Mouse (Mus musculus) lung, postnatal 14 days (tissue): ENCODE data around the gene Scly.

ENCODE experiments used
- DNase-seq: peaks from one replicate; pipeline ENCODE4 v3.0.0; 2021

The Scly gene

DNA sequence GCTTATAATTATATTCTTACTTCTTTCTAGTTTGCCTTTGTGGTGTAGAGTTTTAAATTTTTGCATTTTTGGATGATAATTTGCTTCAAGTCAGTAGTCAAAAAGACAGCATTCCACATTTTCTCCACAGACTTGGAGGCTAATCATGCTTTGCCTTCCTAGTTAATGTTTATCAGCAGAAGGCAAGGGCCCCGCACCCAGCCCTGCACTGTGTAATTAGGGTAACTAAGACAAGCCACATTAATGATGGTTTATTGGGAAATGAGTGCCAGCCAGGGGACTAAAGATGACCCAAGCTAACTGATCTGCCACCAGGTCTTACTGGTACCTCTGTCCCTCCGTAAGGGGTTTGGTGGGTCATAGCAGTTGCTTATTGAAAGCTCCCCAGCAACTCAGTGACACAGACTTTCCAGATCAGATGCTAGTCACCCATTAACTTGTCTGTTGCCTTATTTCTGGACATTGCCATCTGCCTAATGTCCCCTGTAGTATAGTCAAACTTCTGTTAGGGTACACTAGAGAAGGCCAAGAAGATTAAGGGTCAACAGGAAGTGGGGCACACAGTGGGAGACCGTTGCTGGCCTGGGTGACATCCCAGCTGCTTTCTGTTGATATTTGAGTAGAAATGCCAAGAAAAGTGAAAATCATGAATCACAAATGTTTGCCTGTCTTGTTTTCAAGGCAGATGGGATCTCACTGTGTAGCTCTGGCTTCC lies 3.2 kb downstream of the Scly start:
- no peak for DNase-seq

DNA sequence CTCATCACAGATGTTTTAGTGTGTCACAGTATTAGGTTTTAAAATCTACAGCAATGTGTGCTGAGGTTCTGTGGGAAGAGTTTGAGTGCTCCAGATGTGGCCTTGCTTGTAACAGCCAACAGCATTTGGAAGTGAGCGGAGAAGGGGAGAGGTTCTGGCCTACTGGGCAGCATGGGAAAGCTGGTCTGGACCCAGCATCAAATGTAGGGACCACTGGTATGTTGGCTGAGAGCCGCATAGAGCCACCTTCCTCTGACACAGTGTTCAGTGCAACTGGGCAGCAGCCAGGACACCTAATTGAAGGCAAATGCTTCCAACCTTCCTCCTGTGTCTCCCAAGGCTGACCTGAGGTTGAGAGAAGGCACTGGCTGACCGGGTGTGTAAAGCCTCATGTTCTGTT lies 3.9 kb downstream of the Scly start:
- peak; percentile 34 for DNase-seq

DNA sequence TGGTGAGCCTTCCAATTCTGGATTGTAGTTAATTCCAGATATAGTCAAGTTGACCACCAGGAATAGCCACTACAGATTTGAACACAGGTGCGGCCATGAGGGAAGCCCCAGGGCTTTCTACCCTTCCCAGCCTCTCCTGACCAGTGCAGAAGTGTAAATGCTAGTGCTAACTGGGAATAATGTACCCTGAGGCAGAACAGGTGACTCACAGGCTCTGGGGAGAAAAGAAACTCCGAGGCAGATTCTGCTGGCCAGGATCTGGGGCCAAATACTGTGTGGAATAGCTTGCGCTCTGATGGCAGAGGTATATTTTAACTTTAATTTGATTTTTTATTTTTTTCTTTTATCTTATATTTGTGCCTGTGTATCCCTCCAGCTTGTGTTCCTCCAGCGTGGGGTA lies 6.5 kb downstream of the Scly start:
- DNase-seq: no peak

DNA sequence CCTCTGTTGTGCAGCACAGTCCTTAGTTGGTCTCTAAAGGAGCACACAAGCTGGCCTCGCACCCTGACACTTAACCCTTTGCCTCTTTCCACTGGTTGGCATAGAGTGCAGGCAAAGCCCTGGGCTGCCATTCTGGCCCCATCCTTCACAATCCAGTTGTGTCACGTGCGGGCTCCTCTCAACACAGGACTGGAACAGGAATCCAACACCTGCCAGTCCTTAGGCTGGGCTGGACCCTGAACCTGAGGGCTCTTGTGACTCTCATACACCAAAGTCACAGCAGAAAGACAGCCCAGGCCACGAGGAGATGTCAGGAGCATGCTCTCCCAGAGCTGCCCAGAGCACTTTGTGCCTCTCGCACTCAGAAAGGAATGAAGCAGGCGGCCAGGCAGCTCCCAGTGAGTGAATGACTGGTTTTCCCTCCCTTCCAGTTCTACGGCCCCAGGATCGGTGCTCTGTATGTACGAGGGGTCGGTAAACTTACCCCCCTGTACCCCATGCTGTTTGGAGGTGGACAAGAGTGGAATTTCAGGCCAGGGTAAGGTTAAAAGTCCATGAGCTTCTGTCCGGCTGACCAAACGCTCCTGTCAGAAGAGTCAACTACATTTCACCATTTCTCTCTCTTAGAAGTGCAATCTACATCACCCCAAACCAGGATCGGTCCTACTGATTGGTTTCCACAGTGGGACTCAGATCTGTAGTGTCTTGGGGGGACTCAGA lies 11.4 kb downstream of the Scly start:
- DNase-seq: no peak

DNA sequence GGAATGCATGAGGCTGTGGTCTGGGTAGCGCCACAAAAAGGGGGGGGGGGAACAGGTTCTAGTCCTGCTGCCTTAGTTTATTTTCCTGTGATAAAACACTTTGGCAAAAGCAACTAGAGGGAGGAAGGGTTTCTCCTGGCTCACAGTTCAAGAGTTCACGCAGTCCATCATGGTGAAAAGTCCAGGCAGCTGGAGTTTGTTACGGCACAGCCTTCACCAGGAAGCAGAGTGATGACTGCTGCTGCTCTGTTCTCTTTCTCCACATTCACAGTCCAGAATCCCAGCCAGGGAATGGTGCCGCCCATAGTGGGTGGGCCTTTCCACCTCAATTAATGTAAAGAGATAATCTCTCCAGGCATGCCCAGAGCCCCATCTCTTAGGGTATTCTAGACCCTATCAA lies 14.1 kb downstream of the Scly start:
- no peak for DNase-seq

DNA sequence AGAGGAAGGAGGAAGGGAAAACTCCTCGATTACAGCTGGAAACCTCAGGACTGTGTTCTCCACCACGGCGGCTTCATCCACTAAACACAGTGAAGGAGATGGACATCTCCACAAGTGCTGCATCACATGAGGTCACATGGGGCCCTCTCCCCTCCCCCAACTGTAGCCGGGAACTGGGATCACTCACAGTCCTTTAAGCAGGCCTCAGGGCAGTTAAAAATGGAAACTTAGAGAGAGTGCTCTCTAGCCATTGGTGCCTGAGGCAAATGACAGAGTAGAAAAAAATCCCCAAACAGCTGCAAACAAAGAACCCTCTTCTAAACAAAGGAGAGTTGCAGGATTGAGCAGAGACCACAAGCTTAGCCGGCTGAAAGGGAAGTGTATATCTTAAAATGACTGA lies 15.1 kb downstream of the Scly start:
- peak; percentile 16 for DNase-seq

DNA sequence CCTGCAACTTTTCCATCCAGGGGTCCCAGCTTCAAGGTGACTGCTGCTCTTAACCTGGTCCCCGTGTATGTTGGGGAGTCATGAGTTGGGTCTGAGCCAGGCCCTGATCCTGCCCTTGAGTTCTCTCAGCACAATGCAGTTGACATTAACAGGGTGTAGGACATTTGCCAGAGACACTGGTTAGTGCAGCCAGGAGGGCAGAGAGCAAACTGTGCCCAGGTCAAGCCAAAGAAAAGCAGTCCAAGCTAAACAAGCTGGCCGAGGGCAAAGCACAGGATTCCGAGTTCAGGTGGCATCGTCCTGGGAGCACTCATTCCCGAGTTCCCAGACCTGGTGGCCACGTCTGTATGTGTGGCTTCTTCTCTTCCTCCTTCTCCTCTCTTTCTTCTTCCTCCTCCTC lies 19.5 kb downstream of the Scly start:
- no peak for DNase-seq

DNA sequence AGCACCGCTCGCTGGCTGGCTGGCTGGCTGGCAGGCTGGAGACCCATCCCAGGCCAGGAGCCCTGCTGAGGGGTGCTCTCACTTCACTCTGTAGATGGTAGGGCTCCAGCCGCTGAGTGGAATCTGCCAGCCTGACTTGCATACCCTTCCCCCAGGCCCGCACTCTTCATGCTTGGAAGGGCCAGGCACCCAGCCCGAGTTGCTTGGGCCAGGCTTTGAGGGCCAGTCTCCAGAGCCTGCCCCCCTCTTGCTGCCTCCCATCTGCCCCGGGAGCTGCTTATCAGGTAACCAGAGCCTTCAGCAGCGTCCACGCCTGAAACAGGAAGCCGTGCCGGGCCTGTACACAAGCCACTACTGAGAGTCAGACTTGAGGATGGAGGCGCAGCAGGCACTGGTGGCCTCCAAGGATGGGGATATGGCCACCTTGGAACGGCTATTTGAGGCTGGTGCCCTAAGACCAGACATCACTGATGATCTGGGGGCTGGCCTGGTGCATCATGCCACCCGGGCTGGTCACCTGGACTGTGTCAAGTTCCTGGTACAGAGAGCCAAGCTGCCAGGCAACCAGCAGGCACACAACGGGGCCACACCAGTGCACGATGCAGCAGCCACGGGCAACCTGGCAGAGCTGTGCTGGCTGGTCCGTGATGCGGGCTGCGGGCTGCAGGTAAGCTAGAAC lies 23.8 kb downstream of the Scly start, which contains the start of gene Espnl:
Espnl (plus strand) TSS at position 316 of the 679 bp plus-strand sequence.
- no peak for DNase-seq

DNA sequence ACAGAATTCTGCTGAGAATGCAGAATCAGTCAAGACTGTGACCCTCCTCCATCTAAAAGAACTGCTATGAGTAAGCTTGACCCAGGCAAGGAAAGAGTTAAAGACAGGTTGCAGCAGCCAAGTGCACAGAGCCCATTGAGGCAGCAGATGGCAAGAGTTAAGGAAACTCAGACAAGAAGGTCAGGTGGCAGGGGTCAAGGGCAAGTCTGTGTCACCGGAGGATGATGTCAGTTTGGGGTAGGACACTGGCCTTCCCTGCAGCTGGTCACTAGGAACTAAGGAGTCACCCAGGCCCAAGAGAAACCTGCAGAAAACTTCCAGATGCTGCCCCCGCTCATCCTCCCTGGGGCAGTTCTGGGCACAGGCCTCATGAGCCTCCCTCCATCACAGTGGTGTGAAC lies 26.5 kb downstream of the Scly start:
- DNase-seq: no peak

DNA sequence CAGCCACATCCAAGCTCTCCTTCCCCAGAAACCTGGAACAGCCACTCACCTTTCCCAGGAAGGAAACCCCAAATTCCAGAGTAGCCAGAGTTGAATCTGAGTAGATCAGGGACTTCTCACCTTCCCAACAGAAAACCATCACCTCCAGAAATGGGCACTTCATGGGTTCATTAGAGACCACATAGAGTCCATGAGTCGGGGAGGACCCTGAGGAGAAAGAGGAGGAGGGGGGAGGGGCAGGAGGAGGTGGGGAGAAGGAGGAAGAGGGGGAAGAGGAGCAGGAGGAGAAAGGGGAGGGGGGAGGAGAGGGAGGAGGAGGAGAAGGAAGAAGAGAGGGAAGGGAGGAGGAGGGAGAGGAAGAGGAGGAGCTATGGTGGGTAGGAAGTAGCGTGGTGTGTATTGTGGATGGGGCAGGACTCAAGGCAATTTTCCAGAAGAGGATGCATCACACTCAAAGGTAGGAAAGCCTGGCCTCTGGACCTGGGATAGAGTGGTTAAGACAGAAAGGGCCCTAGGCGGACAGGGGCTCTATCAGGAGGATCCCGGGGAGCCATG lies 27.4 kb downstream of the Scly start:
- no peak for DNase-seq

DNA sequence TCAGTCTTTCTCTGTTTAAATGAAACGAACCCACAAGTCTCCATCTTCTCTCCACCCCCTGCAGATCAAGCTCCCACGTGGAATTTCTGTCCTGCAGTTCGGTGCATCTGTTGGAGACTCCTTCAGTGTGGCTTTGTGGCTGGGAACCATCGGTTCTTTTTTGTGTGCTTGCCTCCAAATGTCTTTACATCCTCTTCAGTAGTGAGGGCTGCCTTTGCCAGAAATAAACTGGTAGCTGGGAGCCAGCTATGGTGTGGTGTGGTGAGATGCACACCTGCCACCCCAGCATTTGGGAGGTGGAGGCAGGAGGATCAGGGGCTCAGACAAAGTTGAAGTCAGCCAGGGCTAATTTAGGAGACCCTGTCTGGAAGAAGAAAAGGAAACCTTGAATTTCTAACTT lies 34.0 kb downstream of the Scly start:
- DNase-seq: no peak

DNA sequence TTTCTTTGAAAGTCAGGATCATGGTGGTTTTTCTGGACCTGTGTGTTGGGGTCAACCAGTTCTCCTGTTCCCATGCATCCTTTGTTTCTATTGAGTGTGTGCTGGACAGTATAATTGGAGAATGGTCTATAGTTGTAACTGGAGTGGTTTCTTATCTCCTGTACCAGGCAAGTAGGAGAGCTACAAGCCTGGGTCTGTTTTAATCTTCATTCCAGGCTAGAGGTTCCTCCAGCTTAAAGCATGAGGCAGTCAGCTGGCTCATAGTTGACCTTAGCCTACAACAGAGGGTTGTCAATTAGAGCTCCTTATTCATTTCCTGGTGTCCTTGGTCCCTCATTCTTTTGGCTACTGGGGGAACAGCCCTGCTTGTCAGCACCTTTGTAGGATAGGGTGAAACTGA lies 35.4 kb downstream of the Scly start:
- no peak for DNase-seq

DNA sequence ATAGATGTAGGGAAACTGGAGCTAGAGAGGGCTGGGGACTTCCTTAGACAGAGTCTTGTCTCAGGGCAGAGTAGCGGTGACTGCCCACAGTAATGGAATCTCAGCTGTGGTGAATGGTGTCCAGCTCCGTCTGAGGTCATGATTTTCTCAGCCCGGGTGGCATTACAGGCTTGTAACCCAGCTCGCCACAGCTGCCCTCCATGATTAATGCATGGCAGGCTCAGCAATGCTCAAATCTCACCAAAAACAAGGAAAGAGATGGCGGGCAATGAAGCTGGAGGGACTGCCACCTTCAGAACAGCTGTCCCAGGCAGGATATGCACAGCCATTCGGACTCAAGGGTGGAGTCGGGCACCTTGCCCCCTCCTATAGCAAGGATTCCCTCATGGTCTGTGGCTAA lies 39.2 kb downstream of the Scly start:
- DNase-seq: no peak

DNA sequence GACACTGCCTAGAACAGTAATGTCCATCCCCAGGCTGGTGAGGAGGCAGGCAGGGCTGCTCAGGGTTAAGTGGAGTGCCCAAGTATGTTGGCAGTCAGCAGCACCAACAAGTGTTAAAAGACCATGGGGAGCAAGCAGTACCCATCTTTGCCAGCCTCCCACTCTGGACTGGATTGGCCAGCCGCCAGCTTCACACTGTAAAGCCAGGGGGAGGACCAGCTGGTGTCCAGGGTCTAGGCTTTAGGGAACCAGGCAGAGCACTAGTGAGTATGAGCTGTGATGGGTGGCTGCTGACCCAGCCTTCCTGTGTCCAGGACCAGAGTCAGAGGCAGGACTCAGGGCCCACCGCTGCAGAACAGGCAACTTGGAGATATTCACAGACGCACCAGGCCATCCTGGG lies 45.9 kb downstream of the Scly start:
- no peak for DNase-seq

DNA sequence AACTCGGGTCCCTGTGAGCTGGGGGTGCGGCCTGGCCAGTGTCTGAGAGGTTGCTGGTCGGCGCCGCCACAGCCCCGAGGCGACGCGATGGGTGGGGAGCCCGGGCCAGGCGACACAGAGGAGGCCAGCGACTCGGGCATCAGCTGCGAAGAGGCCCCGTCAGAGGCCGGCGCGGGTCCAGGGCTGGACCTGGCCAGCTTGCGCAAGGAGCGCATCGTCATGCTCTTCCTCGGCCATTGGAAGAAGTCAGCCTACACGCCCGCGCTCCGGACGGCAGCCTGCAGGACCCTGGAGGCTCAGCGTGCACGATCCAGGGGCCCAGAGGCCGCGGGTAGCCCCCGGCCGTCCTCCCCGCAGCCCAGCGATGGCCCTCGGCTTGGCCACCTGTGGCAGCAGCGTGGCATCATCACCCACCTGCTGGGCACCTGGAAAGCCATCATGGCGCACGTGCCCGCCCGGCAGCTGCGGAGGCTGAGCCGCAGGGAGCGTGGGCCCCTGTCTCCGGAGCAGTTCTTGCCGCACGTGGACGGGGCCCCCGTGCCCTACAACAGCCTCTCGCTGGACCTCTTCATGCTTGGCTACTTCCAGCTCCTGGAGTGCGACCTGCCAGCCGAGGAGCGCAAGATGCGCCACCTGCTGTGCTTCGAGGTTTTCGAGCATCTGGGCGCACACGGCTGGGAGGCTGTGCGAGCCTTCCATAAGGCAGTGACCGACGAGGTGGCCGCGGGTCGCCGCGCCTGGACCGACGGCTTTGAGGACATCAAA lies 47.0 kb downstream of the Scly start:
- no peak for DNase-seq

DNA sequence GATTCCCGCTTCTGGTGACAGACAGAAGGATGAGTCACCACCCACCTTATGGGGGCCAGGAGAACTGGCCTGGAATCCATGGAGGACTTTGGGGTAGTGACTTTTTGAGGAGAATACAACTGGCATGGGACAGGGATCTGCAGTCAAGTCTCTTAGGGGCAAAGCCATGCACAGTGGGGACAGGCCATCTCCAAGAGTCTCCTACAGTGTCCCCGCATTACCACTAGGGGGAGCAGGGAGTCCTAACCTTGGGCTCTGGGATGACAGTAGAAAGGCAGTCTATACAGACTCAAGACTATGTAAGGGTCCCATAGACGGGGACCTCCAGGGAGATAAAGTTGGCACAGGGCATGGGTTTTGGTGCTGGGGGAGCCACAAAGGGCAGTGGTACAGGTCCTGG lies 48.8 kb downstream of the Scly start:
- DNase-seq: peak; percentile 67

DNA sequence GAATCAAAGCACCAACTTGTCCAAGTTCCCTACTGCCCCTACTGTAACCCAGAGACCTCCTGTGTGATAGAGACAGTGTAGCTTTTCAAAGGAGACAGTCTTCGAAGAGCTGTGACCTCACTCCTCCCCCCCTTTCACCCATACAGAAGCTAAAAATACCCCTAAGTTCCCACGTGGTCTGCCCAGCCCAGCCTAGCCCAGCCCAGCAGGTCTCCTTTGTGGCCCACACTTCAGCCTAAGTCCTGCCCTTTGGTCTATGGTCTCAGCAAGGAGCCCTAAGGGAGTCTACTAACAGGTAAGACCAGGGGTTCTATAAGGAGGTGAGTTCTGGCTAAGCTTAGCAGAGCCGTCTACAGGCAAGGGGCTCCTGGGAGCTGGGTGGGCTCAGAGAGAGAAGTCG lies 52.7 kb downstream of the Scly start, which contains the start of gene Klhl30:
Klhl30 (plus strand) TSS at position 176 of the 400 bp plus-strand sequence.
- DNase-seq: no peak

DNA sequence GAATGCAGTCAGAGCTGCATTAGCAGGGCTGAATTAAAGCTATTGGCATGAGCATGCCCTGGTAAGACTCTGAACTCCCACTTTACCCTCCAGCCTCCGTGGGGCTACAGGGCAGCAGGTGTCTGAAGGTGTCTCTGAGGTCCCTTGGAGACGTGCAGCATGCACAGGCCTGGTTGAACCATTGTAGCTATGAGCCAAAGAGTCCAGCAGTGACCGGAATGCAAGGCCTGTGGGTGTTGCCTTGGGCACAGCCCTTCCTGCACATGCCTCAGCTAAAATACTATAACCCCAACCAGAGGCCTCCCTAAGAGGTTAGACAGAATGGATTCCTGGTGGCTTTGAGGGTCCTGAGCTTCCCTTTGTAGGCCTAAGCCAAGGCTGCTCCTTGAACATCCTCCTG lies 53.1 kb downstream of the Scly start:
- DNase-seq: no peak

DNA sequence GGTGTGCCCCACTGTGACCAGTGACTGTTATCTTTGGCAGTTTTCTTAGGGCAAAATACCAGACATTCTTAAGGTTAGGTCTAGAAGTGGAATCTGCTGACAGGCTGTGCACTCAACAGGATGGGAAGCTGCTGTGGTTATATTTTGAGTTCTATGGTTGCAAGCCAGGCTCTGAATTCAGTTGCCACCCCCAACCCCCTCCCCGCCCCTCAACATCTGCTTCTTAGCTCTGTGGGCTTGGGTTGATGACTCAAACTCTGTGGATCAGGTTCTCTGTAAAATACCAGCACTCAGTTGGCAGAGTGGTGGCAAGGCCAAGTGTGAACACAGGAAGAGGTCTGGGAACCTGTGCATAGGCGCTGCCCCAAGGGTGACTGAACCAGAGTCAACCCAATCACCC lies 54.1 kb downstream of the Scly start:
- DNase-seq: no peak

DNA sequence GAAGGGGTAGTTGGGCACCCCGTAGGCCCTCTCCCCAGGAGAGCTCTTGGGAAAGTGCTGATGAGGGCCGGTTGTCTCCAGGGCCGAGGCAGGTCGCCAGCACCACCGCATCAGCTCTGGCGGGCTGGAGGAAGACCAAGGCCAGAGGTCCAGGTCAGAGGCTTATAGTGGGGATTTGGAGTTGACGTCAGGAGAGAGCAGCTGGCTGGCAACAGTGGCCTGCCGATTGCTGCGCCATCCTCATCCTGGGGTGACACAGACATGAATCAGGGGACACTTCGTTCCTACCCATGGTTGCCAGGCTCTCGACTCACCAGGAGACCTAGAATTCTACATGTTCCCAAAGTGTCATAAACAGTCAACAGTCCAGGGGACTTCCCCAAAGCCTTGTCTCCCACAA lies 58.0 kb downstream of the Scly start:
- no peak for DNase-seq

DNA sequence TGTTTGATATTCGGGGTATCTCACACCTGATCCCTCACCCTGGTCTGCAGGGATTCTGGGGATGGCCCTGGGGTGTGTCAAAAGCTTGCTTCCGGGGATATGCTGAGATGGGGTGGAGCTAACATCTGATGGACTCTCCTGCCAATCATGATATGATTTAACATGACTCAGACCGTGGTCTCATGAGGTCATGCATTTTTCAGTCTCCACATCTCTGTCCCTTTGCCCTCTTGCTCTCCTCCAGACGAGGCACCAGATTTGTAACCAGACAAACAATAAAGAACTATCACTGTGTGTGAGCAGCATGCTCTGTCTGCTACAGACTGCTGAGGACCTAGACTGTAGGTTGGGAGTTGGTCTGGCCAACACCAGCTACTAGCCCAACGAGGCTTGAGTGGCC lies 64.0 kb downstream of the Scly start:
- no peak for DNase-seq

DNA sequence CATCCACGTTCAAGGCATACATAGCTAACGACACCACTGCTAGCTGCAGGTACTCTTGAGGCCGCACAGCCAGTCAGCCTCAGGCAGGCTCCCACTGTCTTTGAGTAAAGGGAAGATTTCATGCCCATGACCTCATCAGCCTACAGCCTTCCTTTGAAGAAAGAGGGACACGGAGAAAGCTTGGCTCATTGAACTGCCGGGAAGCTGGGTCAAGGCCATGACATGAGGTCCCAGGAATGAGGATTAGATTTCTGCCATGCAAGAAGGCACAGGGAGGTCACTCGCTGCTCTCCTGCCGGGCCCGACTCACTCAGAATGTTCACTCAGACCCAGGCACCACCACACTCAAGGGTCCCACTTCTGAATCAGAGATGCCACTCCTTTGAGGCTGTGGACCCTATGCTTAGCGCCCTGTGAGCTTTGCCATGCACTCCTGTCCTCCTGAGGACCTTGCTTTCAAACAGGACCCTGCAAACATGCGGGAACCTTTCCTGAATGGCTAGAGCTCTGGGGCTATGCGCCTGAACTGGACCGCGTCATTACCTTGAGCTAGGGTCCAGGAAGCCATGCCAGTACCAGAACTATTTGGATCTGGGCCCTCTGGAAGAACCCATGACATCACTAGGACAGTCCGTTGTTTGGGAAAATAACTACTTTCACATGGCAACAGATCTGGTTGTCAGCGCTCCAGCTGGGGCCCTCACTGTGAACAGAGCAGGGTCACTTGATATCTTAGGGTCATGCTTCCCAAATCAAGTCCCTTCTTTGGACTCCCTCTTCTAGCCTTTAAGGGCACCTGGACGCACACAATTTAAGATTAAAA lies 66.9 kb downstream of the Scly start:
- no peak for DNase-seq
